Mouse (Mus musculus) liver, embryonic 14.5 days (tissue): Measurements from ENCODE around the gene Olfr560.

Experiments used
- CTCF ChIP-seq: IDR thresholded peaks from 2 replicates; pipeline ENCODE4 v1.5.1; 2016; ENCODE audit warnings: antibody characterized with exemption, low read depth, control low read depth
- EP300 ChIP-seq: IDR thresholded peaks from 2 replicates; pipeline ENCODE4 v1.6.1; 2016; ENCODE audit warnings: antibody characterized with exemption, low read depth

- TF ChIP-seq CTCF (no peak), EP300 (no peak)
Measured at GRCm38 (mm10) chr7:102718970-102719369, 40.2 kb downstream of the Olfr560 start, which contains the start of gene Olfr33.
